Mouse (Mus musculus) lung, adult 18-20 months (tissue): ENCODE data around the gene Sez6.

Experiments used
- DNase-seq, 2 experiments: peaks; one replicate each; pipeline ENCODE4 v3.0.0; 2022; ENCODE audit warnings: mixed read lengths in 2 of 2

The Sez6 gene

GRCm38 (mm10) chr11:77950125-77950685, 19.6 kb downstream of the Sez6 start:
- no peak for DNase-seq

DNA sequence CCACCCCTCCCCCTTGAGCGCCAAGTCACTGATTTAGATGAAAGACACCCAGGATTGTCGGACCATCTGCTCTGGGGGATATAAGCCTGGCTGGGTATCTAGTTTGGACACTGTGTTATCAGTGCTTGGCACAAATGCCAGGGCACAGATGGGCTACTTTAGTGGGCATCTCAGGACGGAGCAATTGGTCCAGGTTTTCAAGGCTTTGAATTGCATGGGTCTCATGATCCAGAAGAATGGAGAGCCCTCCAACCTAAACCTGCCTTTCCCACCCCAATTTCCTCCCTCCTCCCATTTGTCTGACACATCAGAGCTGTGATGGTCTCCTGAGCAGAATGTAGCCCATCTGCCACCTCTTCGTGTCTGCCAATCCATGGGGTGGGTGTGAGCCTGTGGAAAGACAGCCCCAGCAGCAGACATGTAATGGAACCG, 20.2 kb downstream of the Sez6 start:
- no peak for DNase-seq

- DNase-seq: peak in 1 of 2 experiments; percentile 7
These were observed 23.1 kb downstream of the Sez6 start for GRCm38 (mm10) chr11:77953671-77954070.

- DNase-seq: no peak
These were observed 25.8 kb downstream of the Sez6 start for GRCm38 (mm10) chr11:77956428-77956827.

DNA sequence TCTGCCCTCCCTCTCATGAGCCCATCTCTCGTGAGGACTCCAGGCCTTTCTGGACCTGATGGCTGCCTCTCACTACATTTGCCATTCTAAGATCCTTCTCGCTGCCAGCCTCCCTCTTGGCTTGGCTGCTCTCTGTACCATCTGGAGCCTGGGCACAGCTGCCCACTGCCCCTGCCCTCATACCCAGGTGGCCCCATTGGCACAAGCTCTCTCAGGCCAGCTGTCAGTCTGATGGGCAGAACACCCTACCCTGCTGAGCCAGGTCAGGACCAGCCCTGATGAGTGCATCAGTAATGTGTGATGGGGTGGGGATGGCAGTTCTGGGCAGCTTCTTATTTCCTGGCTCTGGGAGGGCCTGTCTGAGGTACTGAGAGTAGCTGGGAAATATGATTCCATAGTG, 27.7 kb downstream of the Sez6 start:
- DNase-seq: no peak

DNA sequence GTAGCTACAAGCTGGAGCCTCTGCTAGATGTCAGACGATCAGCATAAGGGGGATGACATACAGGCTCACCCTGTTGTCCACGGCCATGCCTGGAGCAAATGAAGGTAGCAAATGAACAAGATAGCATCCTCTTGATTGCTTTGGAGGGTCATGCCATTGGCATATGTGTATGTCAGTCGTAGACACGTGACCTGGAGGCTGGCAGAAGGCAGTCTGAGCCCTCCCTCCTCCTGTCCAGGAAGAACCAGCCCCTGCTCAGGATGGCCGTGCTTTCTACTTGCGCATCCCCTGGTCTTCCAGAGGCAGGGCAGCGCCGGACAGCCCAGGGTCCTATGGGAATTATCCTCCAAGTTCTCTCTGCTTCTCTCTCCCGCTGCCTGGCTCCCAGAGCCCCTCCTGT, 28.3 kb downstream of the Sez6 start:
- DNase-seq: no peak

DNA sequence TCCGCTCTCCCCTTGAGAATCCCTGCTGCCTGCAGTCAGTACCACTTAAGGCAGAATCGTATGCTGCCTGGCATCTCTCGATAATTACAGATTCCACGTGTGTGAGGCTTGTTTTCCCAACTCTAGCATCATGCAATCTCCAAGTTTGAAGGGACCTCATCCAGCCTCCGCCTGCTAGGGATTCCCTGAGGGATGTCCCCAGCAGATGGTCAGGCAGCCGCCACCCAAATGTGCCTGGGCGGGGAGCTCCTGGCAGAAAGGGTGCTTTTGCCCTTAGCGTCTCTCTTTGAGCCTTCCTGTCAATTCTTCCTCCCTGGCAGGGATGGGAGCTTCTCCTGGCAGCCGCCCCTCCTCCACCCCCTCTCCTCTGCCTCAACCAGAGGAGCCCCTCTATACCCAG, 29.6 kb downstream of the Sez6 start:
- DNase-seq: no peak

GRCm38 (mm10) chr11:77960898-77961297, 30.3 kb downstream of the Sez6 start:
- no peak for DNase-seq

GRCm38 (mm10) chr11:77962946-77963345, 32.3 kb downstream of the Sez6 start:
- no peak for DNase-seq

DNA sequence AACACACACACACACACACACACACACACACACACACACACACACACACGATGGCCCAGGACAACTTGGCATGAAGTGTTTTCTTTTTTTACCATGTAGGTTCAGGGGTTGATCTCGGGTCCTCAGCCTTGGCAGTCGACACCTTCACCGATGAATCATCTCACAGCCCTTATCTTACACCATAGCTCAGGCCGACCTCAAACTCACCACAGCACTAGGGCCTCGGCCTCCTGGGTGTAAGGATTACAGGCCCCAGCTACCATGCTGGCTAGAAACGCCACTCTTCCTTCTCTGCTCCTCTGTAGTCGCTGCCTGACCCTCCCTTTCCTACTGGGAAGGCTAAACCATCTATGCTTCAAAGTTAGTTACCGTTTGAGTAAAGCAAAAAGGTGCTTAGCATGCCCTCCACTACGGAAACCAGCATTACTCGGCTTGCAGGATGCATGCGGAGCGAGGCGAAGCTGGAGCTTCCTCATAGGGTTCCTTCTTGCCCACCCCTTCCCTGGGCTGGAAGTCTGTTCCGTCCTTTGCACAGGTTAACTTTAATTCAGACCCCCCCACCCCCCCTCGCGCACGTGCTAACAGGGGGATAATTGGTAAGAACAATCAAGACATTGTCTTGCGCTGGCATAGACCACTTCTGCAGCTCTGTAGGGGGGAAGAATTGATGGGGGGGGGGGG, 34.0 kb downstream of the Sez6 start:
- no peak for DNase-seq

DNA sequence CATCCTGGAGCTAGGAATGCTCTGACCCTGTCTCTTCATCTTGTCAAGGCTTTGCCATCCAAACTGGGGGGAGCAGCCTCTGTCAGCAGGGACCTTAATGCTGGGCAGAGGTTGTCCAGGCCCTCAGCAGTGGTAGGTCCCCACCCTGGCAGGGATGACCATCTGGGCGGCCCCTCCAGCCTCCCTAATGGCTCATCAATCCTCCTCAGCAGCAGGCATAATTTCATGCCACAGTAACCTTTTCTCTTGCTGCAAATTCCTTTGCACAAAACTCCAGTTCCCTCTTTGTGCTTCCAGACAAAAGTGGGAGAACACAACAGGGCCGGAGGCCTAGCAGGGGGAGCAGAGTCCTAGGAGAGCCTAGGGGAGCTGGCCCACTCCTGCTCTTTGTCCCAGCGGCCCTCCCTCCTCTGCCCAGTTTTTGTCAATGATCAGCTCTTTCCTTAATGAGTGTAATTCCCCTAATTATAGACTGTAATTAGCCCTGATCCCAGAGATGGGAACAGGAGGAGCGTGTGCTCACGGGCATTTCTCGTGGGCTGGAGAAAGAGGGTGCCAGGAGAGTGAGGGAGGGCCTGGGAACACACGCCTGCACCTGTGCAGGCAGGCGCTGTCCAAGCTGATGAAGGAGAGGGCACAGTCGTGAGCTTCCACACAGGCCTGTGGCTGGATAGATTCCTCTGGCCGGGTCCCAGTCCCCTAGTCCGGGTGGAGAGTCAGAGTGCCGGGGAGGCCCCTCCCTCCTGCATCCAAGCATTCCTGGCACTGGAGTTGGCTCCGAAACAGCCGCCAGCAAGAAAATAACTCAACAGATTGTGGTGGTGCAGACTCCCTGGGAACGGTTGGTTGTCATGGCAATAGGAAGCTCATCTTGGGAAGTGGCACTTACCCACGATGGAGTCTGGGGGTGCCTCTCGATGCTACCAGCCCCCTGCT, 34.8 kb downstream of the Sez6 start:
- no peak for DNase-seq

DNA sequence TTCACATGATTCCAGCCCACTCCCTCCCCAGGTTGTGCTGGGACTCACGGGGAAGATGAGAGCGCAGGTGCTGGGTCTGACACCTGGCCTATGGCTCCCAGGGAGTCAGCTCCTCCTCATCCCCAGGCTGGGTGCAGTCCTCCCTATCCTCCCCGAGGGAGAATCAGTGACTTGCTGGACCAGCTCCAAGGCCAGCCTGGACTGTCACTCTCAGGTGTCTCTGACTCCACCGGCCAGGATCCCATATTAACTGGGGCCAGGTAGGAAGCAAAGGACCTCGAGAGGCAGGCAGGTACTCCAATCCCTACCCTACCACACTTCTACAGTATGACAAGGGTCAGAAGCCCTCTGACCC, 35.4 kb downstream of the Sez6 start:
- no peak for DNase-seq

DNA sequence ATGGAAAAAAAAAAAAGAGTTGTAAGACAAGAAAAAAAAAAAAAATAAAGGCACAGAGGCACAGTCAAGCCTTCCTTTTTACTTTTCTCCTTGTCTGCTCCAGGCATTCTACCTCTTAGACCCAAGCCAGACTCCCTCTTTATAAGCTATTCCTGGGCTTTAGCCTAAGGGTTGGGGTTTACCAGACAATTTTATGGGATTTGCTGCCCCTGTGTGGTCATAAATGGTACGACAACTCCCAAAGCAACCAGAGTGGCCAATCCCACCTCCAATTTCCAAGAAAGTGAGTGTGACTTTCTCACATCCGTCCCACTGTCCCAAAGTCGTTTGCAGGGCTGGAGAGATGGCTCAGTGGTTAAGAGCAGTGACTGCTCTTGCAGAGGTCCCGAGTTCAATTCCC, 36.5 kb downstream of the Sez6 start:
- peak; percentile 56 to 62 for DNase-seq

- DNase-seq: no peak
These were observed 38.2 kb downstream of the Sez6 start for GRCm38 (mm10) chr11:77968786-77969185.

GRCm38 (mm10) chr11:77970718-77971117, 40.1 kb downstream of the Sez6 start:
- DNase-seq: no peak

DNA sequence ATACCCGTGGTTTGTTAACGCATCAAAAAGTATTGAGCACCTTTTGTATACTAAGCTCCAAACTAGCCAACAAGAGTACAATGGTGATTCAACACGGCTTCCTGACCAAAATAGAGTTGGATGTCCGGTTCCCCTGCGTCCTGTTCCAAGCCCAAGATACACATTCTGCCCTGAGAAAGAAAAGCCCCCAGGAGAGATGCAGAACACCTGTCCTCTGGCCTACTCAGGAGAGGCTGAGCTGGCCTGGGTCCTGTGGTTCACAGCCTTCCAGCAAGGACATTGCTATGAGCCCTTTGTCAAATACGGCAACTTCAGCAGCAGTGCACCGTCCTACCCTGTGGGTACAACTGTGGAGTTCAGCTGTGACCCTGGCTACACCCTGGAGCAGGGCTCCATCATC, 42.9 kb downstream of the Sez6 start:
- no peak for DNase-seq

- DNase-seq: no peak
These were observed 43.7 kb downstream of the Sez6 start for GRCm38 (mm10) chr11:77974325-77974724.

GRCm38 (mm10) chr11:77975873-77976272, 45.3 kb downstream of the Sez6 start:
- DNase-seq: no peak

- no peak for DNase-seq
These were observed 47.6 kb downstream of the Sez6 start for GRCm38 (mm10) chr11:77978161-77978560.

GRCm38 (mm10) chr11:77979221-77979809, 48.7 kb downstream of the Sez6 start:
- DNase-seq: no peak

DNA sequence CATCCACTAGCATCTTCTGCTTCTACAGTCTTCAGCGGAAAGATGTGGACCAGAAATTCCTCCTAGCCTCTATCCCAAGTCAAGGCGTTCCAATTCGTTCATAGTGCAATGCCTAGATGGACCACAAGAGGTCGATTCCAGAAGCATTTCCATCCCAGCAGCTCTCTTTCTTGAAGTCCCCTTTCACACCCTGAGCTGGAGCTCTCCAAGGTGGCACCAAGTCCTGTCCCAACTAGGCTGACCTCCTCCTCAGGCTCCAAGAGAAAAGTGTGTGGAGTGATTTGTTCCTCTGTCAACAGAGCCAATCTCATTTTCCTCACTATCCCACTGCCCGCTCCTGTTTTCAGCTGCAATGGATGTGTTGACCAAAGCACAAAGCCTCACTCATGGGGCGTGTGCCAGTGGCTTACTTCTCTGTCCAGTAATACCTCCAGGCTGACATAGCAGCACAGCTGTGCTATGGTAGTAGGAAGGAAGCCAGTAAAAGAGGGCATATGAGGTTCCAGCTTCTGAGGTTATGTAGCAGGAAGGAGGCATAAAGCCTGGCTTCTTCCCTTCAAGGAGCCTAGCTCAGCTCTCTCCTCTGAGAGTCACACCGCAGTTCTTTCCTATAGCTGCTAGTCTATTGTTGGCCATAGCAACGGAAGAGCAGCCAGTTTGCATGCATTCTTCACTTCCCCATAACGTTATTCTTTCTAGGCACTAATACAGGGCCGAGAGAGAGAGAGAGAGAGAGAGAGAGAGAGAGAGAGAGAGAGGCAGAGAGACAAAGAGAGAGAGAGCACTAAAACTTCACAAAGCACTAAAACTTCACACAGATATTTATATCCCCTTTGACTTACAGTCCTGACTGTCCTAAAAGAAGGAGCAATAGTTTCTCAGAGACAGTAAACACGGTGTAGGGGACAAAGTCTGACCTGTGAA, 49.9 kb downstream of the Sez6 start:
- DNase-seq: peak; percentile 50 to 52
